Mouse (Mus musculus) kidney, postnatal 0 days (tissue): ENCODE measurements around the gene Ptprn2. TPM values are rescaled to one million over a fixed set of nuclear protein-coding genes. Genes with fewer than 3 reads are reported as not detected.
"Not testable (repeated sequence)": the region's sequence is repeated elsewhere in the genome, so short reads cannot be mapped to it uniquely, and the experiment has no call there.

Experiments used
- ATAC-seq: fragments of 200-750 bp; cut with Nextera tagmentation; replicated peaks from 2 replicates; pipeline ENCODE4 v1.8.0; 2017; ENCODE audit warnings: low read depth, moderate number of reproducible peaks, moderate TSS enrichment, moderate library complexity; ENCODE audit not compliant: low FRiP score
- DNase-seq: peaks from one replicate; pipeline ENCODE4 v3.0.0-alpha.2; 2016; ENCODE audit warnings: low spot score
- H3K27ac ChIP-seq: fragments of 300-500 bp; sonication (generic); 2 replicates; pipeline ENCODE4 v1.5.1; 2014; ENCODE audit warnings: mild to moderate bottlenecking
- H3K27me3 ChIP-seq: fragments of 300-500 bp; sonication (generic); 2 replicates; pipeline ENCODE4 v1.6.1; 2014; ENCODE audit warnings: low read length, mixed read lengths; ENCODE audit not compliant: insufficient read depth
- H3K36me3 ChIP-seq: fragments of 300-500 bp; sonication (generic); 2 replicates; pipeline ENCODE4 v1.6.1; 2014; ENCODE audit warnings: low read length, mixed read lengths; ENCODE audit not compliant: insufficient read depth
- H3K4me1 ChIP-seq: fragments of 300-500 bp; sonication (generic); replicated peaks from 2 replicates; pipeline ENCODE4 v1.6.1; 2014; ENCODE audit warnings: antibody characterized with exemption, low read length, mixed read lengths; ENCODE audit not compliant: insufficient read depth
- H3K4me2 ChIP-seq: fragments of 300-500 bp; sonication (generic); 2 replicates; pipeline ENCODE4 v1.6.1; 2014; ENCODE audit warnings: mild to moderate bottlenecking, low read length, moderate library complexity, mixed read lengths
- H3K4me3 ChIP-seq: fragments of 300-500 bp; sonication (generic); replicated peaks from 2 replicates; pipeline ENCODE4 v1.5.1; 2014; ENCODE audit warnings: low read depth, low read length
- H3K9ac ChIP-seq: fragments of 300-500 bp; sonication (generic); 2 replicates; pipeline ENCODE4 v1.6.1; 2014; ENCODE audit warnings: low read depth, low read length
- H3K9me3 ChIP-seq: fragments of 300-500 bp; sonication (generic); replicated peaks from 2 replicates; pipeline ENCODE4 v1.6.1; 2016; ENCODE audit warnings: low read length, inconsistent platforms, mixed read lengths
- CTCF ChIP-seq: IDR thresholded peaks from 2 replicates; pipeline ENCODE4 v1.5.1; 2016; ENCODE audit warnings: antibody characterized with exemption, low read depth, mild to moderate bottlenecking, moderate library complexity
- WGBS: fragments of 180-500 bp; shearing (Covaris S2); extraction: QIAGEN DNeasy Blood & Tissue Kit; methylation state at CpG from one replicate; pipeline ENCODE4 v1.1.7; 2014; 5-methylcytosine and 5-hydroxymethylcytosine counted together
- polyA plus RNA-seq: library from polyadenylated mRNA; unstranded; fragments of >200 nt; fragmentation: Nextera tagmentation; extraction: Ambion mirVana; gene quantifications from 2 replicates; pipeline ENCODE4 v1.2.1, GENCODE M21; 2015

The Ptprn2 gene
- polyA plus RNA-seq, 1 experiment from 2014 or later, result 0.03 TPM

- no peak for DNase-seq
- no peak overlapping the region for H3K27ac ChIP-seq
- H3K36me3 ChIP-seq, result no peaks in the 10 kb centered on the region
- no peak overlapping the region for H3K9ac ChIP-seq
- H3K4me2 ChIP-seq, result no peak overlapping the region
- H3K4me3 ChIP-seq, result no peak overlapping the region
- TF ChIP-seq CTCF, result no peak
- no peaks in the 10 kb centered on the region for H3K27me3 ChIP-seq
- no peaks in the 10 kb centered on the region for H3K4me1 ChIP-seq
- no peak for ATAC-seq
- no peaks in the 10 kb centered on the region for H3K9me3 ChIP-seq
These were observed 13.1 kb downstream of the Ptprn2 start for GRCm38 (mm10) chr12:116498666-116499065.

- Histone ChIP-seq H3K9ac (no peak overlapping the region), H3K4me2 (no peak overlapping the region), H3K4me3 (no peak overlapping the region), H3K4me1 (no peaks in the 10 kb centered on the region), H3K36me3 (no peaks in the 10 kb centered on the region), H3K27me3 (no peaks in the 10 kb centered on the region), H3K9me3 (no peaks in the 10 kb centered on the region), H3K27ac (no peak overlapping the region)
- WGBS, result 82% methylated on average over 11 of the region's 11 CpGs
- no peak for TF ChIP-seq CTCF
- ATAC-seq (no peak), DNase-seq (no peak)
These were observed 15.1 kb downstream of the Ptprn2 start for GRCm38 (mm10) chr12:116500652-116501051.

DNA sequence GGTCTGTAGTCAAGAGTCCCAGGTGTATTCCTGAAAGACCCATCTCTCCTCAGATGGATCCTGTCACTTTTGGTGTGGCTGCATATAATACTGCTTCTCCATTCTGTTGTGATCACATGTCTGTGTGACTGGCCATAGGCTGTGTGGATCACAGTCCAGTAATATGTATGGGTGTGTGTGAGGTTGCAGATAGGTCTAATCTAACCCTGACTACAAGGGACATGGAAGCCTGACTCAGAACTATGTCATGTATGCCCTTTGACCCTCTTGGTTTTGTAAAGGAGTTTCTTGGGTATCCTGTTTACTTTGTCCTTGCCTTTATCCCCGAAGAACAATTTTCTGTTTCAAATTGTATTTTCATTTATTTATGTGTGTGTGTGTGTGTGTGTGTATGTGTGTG lies 27.0 kb downstream of the Ptprn2 start:
- DNase-seq, result no peak
- H3K27ac ChIP-seq, result no peak overlapping the region
- H3K4me3 ChIP-seq, result no peak overlapping the region
- 89% methylated on average over 1 of the region's 1 CpGs for WGBS
- no peaks in the 10 kb centered on the region for H3K36me3 ChIP-seq
- H3K9ac ChIP-seq, result no peak overlapping the region
- no peak for TF ChIP-seq CTCF
- ATAC-seq, result no peak
- H3K9me3 ChIP-seq, result no peaks in the 10 kb centered on the region
- no peaks in the 10 kb centered on the region for H3K4me1 ChIP-seq
- no peak overlapping the region for H3K4me2 ChIP-seq
- no peaks in the 10 kb centered on the region for H3K27me3 ChIP-seq

GRCm38 (mm10) chr12:116513788-116514187 lies 28.3 kb downstream of the Ptprn2 start:
- H3K9ac ChIP-seq, H3K27ac ChIP-seq, H3K4me2 ChIP-seq, H3K27me3 ChIP-seq, H3K9me3 ChIP-seq, ATAC-seq, H3K4me3 ChIP-seq, H3K36me3 ChIP-seq, DNase-seq, H3K4me1 ChIP-seq: not testable (repeated sequence)
- WGBS, result 87% methylated on average over 2 of the region's 2 CpGs

GRCm38 (mm10) chr12:116515824-116516223 lies 30.3 kb downstream of the Ptprn2 start:
- DNase-seq (no peak), ATAC-seq (no peak)
- no peaks in the 10 kb centered on the region for H3K9me3 ChIP-seq
- H3K27ac ChIP-seq, result no peak overlapping the region
- H3K4me2 ChIP-seq, result no peak overlapping the region
- no peaks in the 10 kb centered on the region for H3K27me3 ChIP-seq
- no peaks in the 10 kb centered on the region for H3K36me3 ChIP-seq
- no peaks in the 10 kb centered on the region for H3K4me1 ChIP-seq
- H3K4me3 ChIP-seq, result no peak overlapping the region
- no peak for TF ChIP-seq CTCF
- no peak overlapping the region for H3K9ac ChIP-seq

DNA sequence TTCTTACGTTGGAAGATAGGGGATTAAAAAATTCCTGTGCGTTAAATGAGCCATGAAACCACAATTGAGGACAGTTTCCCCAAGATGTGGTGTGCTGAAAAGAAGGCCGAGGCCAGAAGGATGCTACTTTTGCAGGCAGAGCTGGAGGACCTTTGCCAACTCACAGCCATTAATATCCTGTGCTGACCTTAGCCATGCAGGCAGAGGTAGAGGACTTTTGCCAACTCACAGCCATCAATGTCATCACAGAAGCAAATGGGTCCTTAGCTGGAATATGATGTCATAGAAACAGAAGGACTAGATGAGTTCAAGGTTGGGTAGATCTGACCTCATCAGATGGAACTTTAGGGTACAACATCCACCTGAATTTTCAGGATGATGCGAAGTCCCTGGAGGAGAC lies 43.3 kb downstream of the Ptprn2 start:
- Histone ChIP-seq H3K9ac (no peak overlapping the region), H3K4me2 (no peak overlapping the region), H3K4me1 (no peaks in the 10 kb centered on the region), H3K36me3 (no peaks in the 10 kb centered on the region), H3K27ac (no peak overlapping the region), H3K27me3 (no peaks in the 10 kb centered on the region), H3K9me3 (no peaks in the 10 kb centered on the region), H3K4me3 (no peak overlapping the region)
- no peak for DNase-seq
- no peak for TF ChIP-seq CTCF
- no peak for ATAC-seq
- 81% methylated on average over 4 of the region's 4 CpGs for WGBS

- no peak for TF ChIP-seq CTCF
- ATAC-seq, result no peak
- no peak for DNase-seq
- Histone ChIP-seq H3K27ac (no peak overlapping the region), H3K9me3 (no peaks in the 10 kb centered on the region), H3K4me3 (no peak overlapping the region), H3K36me3 (no peaks in the 10 kb centered on the region), H3K9ac (no peak overlapping the region), H3K4me2 (no peak overlapping the region), H3K27me3 (no peaks in the 10 kb centered on the region), H3K4me1 (no peaks in the 10 kb centered on the region)
These were observed 47.8 kb downstream of the Ptprn2 start for GRCm38 (mm10) chr12:116533281-116533680.
